Mouse (Mus musculus) stomach, embryonic 16.5 days (tissue): ENCODE data around the gene Atp6v0d1. TPM values are rescaled to one million over a fixed set of nuclear protein-coding genes. Genes with fewer than 3 reads are reported as not detected.
A peak's percentile ranks its signal among the peaks of the same experiment; 100 is the strongest.

Source experiments
- ATAC-seq: fragments of 200-750 bp; cut with Nextera tagmentation; 2 replicates; pipeline ENCODE4 v1.8.0; 2017; ENCODE audit warnings: moderate number of reproducible peaks, moderate TSS enrichment; ENCODE audit not compliant: insufficient read depth, low FRiP score
- H3K27ac ChIP-seq: fragments of 300-500 bp; sonication (generic); 2 replicates; pipeline ENCODE4 v1.5.1; 2014; ENCODE audit warnings: low read length
- H3K27me3 ChIP-seq: fragments of 300-500 bp; sonication (generic); 2 replicates; pipeline ENCODE4 v1.6.1; 2014; ENCODE audit warnings: low read length, control low read depth, mixed read lengths; ENCODE audit not compliant: control insufficient read depth, insufficient read depth
- H3K36me3 ChIP-seq: fragments of 300-500 bp; sonication (generic); 2 replicates; pipeline ENCODE4 v1.6.1; 2014; ENCODE audit warnings: low read length; ENCODE audit not compliant: control insufficient read depth, insufficient read depth
- H3K4me1 ChIP-seq: fragments of 300-500 bp; sonication (generic); 2 replicates; pipeline ENCODE4 v1.6.1; 2014; ENCODE audit warnings: low read length, control low read depth, mixed read lengths; ENCODE audit not compliant: control insufficient read depth, insufficient read depth
- H3K4me2 ChIP-seq: fragments of 300-500 bp; sonication (generic); 2 replicates; pipeline ENCODE4 v1.6.1; 2014; ENCODE audit warnings: low read depth, low read length, mixed read lengths
- H3K4me3 ChIP-seq: fragments of 300-500 bp; sonication (generic); replicated peaks from 2 replicates; pipeline ENCODE4 v1.5.1; 2014; ENCODE audit warnings: mild to moderate bottlenecking, low read length
- H3K9ac ChIP-seq: fragments of 300-500 bp; sonication (generic); 2 replicates; pipeline ENCODE4 v1.6.1; 2014; ENCODE audit warnings: low read length
- H3K9me3 ChIP-seq: fragments of 300-500 bp; sonication (generic); replicated peaks from 2 replicates; pipeline ENCODE4 v1.6.1; 2016; ENCODE audit warnings: low read length, control low read depth; ENCODE audit not compliant: control insufficient read depth
- WGBS: fragments of 180-500 bp; shearing (Covaris S2); extraction: QIAGEN DNeasy Blood & Tissue Kit; methylation state at CpG from one replicate; pipeline ENCODE4 v1.1.7; 2014; 5-methylcytosine and 5-hydroxymethylcytosine counted together
- polyA plus RNA-seq: library from polyadenylated mRNA; unstranded; fragments of >200 nt; fragmentation: Nextera tagmentation; extraction: Ambion mirVana; gene quantifications from 2 replicates; pipeline ENCODE4 v1.2.1, GENCODE M21; 2015

Gene Atp6v0d1
- polyA plus RNA-seq, 1 experiment from 2014 or later, result 83.5 TPM

DNA sequence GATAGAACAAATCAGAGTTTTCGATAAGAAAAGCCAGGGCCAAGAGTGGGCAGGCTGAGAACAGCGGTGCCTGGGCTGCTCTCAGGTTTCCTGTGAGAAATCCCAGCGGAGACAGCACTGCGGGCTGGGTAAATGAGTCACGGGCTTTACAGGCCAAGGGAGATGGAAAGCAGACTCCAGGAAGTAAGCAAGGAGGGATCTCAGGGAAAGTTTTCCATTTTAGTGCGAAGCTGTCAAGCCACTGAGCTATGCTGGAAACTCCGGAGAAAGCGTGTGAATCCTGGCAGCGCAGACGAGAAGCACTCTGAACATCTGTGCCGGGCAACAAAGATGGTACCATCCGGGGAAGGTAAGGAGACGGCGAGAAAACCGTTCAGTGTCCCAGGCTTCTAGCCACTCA lies 28.0 kb upstream of the Atp6v0d1 start:
- Histone ChIP-seq H3K9me3 (no peaks in the 10 kb centered on the region), H3K27ac (peak overlapping the region; percentile 89), H3K4me2 (peak overlapping the region; percentile 34), H3K36me3 (no peaks in the 10 kb centered on the region), H3K9ac (peak overlapping the region; percentile 66), H3K27me3 (no peaks in the 10 kb centered on the region), H3K4me1 (peaks cover 21% of the 10 kb centered on the region), H3K4me3 (peak overlapping the region; percentile 17)
- WGBS, result 7% methylated on average over 15 of the region's 15 CpGs
- peak; percentile 82; the same call in 1 of the 2 replicates for ATAC-seq

DNA sequence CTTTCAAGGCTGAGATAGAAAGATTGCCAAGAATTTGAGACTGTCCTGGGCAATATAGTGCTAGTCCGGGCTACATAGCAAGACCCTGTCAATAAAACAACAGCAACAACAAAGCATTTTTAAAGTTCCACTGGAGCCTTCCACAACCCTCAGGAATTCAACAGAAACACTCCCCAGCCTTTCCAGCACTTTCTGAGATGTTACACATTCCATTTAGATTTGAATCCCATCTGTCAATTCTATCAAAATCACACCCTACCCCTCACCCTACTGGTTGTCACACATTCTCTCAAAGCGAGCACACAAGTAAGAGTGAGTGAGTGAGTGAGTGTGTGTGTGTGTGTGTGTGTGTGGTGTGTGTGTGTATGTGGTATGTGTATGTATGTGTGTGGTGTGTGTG lies 26.6 kb upstream of the Atp6v0d1 start:
- Histone ChIP-seq H3K9ac (no peak overlapping the region), H3K4me3 (no peak overlapping the region), H3K36me3 (no peaks in the 10 kb centered on the region), H3K27ac (no peak overlapping the region), H3K4me2 (no peak overlapping the region), H3K4me1 (peaks cover 21% of the 10 kb centered on the region), H3K27me3 (no peaks in the 10 kb centered on the region), H3K9me3 (no peaks in the 10 kb centered on the region)
- no peak for ATAC-seq
- 65% methylated on average over 2 of the region's 2 CpGs for WGBS

DNA sequence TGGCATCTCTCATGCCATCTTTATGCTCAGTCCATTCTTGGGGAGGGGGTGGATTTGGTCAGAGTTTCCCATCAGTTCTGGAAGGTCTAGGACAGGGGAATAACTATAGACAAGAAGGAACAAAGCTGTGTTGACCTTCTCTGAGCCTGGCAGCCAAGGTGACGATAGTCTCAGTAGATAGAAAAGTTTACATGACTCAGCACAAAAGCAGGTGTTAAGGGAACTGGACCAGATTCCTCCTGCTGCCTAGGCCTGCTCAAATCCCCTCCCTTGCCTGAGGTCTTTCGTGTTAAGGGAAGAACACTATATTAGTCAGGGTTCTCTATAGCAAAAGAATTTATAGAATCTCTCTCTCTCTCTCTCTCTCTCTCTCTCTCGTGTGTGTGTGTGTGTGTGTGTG lies 13.9 kb upstream of the Atp6v0d1 start:
- Histone ChIP-seq H3K4me1 (no peaks in the 10 kb centered on the region), H3K36me3 (no peaks in the 10 kb centered on the region), H3K27me3 (no peaks in the 10 kb centered on the region), H3K4me3 (no peak overlapping the region), H3K4me2 (no peak overlapping the region), H3K27ac (no peak overlapping the region), H3K9me3 (no peaks in the 10 kb centered on the region), H3K9ac (no peak overlapping the region)
- no peak for ATAC-seq
- 55% methylated on average over 3 of the region's 3 CpGs for WGBS

DNA sequence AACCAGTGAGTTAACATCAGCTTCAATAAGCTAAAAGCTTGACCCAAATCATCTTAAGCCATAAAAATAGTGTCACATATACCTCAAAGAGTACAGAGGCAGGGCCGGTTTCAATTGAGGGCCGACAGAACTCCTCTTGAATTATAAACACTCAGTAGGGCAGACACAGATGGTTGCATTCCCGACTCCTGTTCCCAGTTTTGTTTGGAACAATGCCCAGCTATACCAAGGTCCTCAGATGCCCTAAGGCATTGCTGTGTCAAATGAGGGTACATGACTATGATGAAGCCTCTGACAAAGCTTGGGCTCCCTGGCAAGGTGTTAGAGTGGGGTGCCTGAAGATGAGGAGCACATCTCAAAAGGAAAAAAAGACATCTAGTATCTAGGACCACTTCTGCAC lies 9.7 kb upstream of the Atp6v0d1 start:
- Histone ChIP-seq H3K4me3 (no peak overlapping the region), H3K4me2 (no peak overlapping the region), H3K9ac (no peak overlapping the region), H3K9me3 (no peaks in the 10 kb centered on the region), H3K27me3 (no peaks in the 10 kb centered on the region), H3K36me3 (no peaks in the 10 kb centered on the region), H3K4me1 (no peaks in the 10 kb centered on the region), H3K27ac (no peak overlapping the region)
- 51% methylated on average over 3 of the region's 3 CpGs for WGBS
- no peak for ATAC-seq

DNA sequence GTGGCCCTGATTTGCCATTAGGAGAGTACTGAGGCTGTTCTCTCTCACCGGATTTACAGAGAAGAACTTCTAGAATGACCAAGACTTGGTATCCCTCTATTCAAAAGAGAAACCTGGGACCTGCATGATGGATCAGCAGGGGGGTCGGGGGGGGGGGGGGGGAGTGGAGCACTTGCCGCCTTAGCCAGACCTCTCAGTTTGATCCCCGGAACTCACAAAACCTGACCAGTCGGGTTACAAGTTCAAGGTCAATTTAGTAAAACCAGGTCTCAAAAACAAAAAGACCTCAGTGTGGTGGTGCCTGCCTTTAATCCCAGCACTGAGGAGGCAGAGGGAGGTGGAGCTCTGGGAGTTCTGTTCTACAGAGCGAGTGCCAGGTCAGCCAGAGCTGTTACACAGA lies 8.9 kb upstream of the Atp6v0d1 start:
- no peaks in the 10 kb centered on the region for H3K36me3 ChIP-seq
- 51% methylated on average over 6 of the region's 6 CpGs for WGBS
- no peak overlapping the region for H3K4me3 ChIP-seq
- H3K27me3 ChIP-seq, result no peaks in the 10 kb centered on the region
- no peaks in the 10 kb centered on the region for H3K4me1 ChIP-seq
- H3K9ac ChIP-seq, result no peak overlapping the region
- no peaks in the 10 kb centered on the region for H3K9me3 ChIP-seq
- no peak overlapping the region for H3K27ac ChIP-seq
- no peak overlapping the region for H3K4me2 ChIP-seq
- ATAC-seq, result no peak

DNA sequence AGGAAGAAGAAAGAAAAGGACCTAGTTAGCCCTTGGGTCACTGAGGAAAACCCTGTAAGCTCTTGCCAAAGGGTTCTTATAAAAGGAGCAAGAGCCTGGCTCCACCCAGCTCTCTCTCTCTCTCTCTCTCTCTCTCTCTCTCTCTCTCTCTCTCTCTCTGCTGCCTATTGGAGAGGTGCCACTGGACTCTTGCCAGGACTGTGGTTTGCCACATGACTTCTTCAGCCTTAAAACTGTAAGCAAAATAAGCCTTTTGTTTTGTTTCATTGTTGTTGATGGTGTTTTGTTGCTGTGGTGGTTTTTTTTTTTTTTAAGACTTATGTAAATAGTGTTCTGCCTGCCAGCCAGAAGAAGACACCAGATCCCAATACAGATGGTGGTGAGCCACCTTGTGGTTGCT lies 7.6 kb upstream of the Atp6v0d1 start:
- no peak for ATAC-seq
- H3K27me3 ChIP-seq, result no peaks in the 10 kb centered on the region

DNA sequence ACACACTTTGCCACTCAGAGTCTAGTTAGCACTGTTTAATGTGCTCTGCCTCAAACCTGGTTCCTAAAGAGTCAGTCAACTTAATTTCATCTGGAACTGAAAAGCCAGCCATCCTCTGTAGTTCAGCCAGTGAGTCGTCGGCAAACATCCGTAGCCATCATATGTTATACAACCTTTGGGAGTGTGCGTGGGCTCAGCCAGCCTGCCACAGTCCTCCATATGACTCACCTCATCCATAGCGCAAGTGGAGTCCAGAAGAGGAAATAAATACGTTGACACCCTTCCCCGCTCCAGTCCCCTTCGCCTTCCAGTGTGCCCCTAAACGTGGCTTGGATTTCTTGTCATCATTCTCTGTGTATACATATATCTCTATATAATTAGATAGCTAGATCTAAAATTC lies 6.0 kb upstream of the Atp6v0d1 start:
- 81% methylated on average over 9 of the region's 9 CpGs for WGBS
- Histone ChIP-seq H3K9ac (no peak overlapping the region), H3K9me3 (no peaks in the 10 kb centered on the region), H3K36me3 (no peaks in the 10 kb centered on the region), H3K4me1 (peaks cover 4% of the 10 kb centered on the region; the same call in 1 of the 2 replicates), H3K4me3 (no peak overlapping the region), H3K27ac (no peak overlapping the region), H3K4me2 (no peak overlapping the region), H3K27me3 (no peaks in the 10 kb centered on the region)
- ATAC-seq, result no peak

More for the DNA sequence above, 7.6 kb upstream of the Atp6v0d1 start:
- Histone ChIP-seq H3K4me1 (no peaks in the 10 kb centered on the region), H3K9ac (no peak overlapping the region), H3K36me3 (no peaks in the 10 kb centered on the region), H3K27ac (no peak overlapping the region), H3K4me3 (no peak overlapping the region), H3K4me2 (no peak overlapping the region), H3K9me3 (no peaks in the 10 kb centered on the region)

DNA sequence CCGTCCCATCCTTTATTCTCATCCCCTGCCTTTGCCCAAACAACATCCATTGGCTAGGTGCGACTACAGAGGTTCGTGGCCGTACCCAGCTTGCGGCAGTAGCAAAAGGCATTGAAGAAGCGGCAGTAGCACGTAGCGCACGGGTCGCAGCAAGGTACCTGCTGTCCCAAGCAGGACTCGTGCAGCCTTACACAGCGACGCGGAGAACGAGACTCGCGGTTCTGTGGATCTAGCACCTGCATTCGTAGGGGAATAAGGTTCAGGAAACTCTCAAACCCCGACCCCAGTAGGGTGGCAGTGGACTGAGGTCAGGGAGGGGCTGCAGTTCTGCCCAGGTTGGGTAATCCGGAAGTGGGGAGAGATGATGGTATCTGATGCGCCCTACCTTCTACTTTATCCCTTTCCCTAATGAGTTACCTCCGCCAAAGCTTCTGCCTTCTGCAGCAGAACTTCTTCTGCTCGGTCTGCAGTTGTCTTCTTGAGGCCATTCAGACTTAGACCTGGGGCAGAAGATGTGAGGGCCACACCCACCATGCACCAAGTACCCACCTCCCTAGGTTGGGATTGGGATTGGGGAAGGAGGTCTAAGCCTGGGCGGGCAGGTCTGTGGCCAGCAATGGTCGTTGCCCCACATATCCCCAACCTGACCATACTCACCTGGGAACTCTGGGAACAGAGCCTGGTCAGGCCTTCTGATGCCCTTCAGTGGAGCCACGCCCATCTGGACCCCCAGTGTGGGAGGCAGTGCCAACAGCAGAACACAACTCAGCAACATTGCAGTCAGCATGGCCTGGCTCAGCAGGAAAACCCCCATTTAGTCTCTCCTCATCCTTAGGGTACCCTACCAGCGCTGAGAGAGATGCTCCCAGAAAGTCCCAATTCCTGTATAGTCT lies 1.1 kb upstream of the Atp6v0d1 start:
- 28% methylated on average over 27 of the region's 27 CpGs for WGBS

DNA sequence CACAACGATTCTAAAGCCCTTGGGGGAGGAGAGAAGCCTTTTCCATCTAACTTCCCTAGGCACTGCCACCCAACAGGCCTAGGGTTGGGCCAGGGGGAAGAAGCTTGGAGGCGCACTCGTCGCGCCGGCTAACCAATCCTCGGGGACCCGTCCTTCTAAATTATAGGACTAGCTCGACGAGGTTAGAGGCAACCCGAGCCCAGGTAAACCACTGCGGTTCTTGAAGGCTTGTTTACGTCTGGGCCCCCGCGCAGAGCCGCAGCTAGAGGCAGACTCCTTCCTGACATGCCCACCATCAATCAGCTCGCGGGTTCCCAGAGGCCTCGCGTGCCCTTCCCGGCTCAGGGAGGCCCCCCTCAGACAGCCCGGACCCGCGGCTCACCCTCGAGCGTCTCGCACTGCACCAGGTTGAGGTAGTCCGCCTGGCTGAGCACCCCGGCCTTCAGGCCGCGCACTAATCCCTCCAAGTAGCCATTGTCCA lies 406 bp downstream of the Atp6v0d1 start:
- Histone ChIP-seq H3K9me3 (no peaks in the 10 kb centered on the region), H3K4me3 (peak overlapping the region; percentile 80), H3K27ac (peak overlapping the region; percentile 72), H3K4me2 (peak overlapping the region; percentile 87), H3K27me3 (no peaks in the 10 kb centered on the region), H3K9ac (peak overlapping the region; percentile 93), H3K36me3 (no peaks in the 10 kb centered on the region), H3K4me1 (peaks cover 15% of the 10 kb centered on the region)
- WGBS, result 0% methylated on average over 31 of the region's 31 CpGs
- peak; percentile 71 for ATAC-seq

More for the DNA sequence above, 1.1 kb upstream of the Atp6v0d1 start:
- ATAC-seq, result no peak
- H3K4me2 ChIP-seq, result peak overlapping the region; percentile 83
- H3K4me3 ChIP-seq, result peak overlapping the region; percentile 80
- H3K9ac ChIP-seq, result peak overlapping the region; percentile 73
- no peaks in the 10 kb centered on the region for H3K9me3 ChIP-seq
- H3K36me3 ChIP-seq, result no peaks in the 10 kb centered on the region
- no peaks in the 10 kb centered on the region for H3K27me3 ChIP-seq
- H3K27ac ChIP-seq, result no peak overlapping the region
- peaks cover 15% of the 10 kb centered on the region for H3K4me1 ChIP-seq
